Mouse (Mus musculus): Measurements from ENCODE around the gene Tmbim6. TPM values are rescaled to one million over a fixed set of nuclear protein-coding genes. Genes with fewer than 3 reads are reported as not detected.

Tmbim6 gene
- polyA plus RNA-seq, 1 experiment from 2014 or later, result 289 TPM

GRCm38 (mm10) chr15:99421152-99421551 is 28.5 kb downstream of the Tmbim6 start:
- Histone ChIP-seq H3K4me3 (replicated peaks) (no peak overlapping the region), H3K36me3 (peaks cover 31% of the 10 kb centered on the region), H3K27ac (replicated peaks) (peak overlapping the region; percentile 60), H3K4me1 (peaks cover 14% of the 10 kb centered on the region), H3K9me3 (replicated peaks) (no peaks in the 10 kb centered on the region), H3K9ac (replicated peaks) (no peak overlapping the region), H3K27me3 (replicated peaks) (no peaks in the 10 kb centered on the region), H3K4me2 (peak overlapping the region; percentile 46; the same call in 1 of the 2 replicates)
- WGBS, result 80% methylated on average over 9 of the region's 9 CpGs
- ATAC-seq (ENCODE audit: low FRiP score), result no peak

DNA sequence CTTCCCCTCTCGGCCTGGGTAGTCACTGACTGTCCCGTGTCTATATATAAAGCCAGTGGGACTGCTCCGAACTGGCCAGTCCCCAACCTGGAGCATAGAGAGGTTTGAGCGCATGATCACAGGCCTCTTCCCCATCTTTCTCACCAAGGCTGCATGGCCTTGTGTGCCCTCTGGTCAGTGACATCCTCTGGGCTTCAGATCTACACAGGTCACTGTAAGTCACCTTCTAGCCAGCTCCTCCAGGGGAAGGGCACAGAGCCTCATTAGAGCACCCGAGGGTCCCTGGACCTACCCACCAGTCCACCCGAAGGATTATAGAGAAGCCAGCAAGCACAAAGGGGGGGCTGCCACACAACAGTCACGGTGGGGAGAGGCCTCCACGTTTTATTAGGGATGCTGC is 29.0 kb downstream of the Tmbim6 start:
- 85% methylated on average over 8 of the region's 8 CpGs for WGBS
- no peaks in the 10 kb centered on the region for H3K9me3 ChIP-seq (replicated peaks)
- no peak overlapping the region for H3K4me3 ChIP-seq (replicated peaks)

DNA sequence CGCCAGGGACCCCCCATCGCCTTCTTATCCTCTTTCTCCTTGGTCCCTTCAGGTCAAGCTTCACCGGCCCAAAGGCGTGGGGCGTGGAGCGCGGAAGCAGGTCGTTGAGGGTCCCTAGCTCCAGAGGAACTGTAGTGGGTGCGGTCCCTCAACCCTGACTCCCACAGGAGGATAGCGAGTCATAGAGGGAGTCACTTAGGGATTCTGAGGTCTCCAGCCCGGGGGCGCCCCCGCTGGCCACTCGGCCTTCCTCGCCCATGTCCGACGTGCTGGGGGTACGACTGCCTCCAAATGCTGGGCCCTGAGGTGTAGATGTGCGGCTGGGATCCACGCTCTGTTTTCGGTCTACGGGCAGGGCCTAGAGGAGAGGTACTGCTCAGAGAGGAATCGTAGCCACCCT is 29.9 kb downstream of the Tmbim6 start:
- 92% methylated on average over 23 of the region's 23 CpGs for WGBS
- Histone ChIP-seq H3K4me3 (replicated peaks) (no peak overlapping the region), H3K9ac (replicated peaks) (no peak overlapping the region), H3K36me3 (peaks cover 45% of the 10 kb centered on the region), H3K27me3 (replicated peaks) (no peaks in the 10 kb centered on the region), H3K4me1 (peaks cover 10% of the 10 kb centered on the region), H3K4me2 (no peak overlapping the region), H3K9me3 (replicated peaks) (no peaks in the 10 kb centered on the region), H3K27ac (replicated peaks) (no peak overlapping the region)
- no peak for ATAC-seq (ENCODE audit: low FRiP score)

More for the DNA sequence above, 29.0 kb downstream of the Tmbim6 start:
- peak overlapping the region; percentile 60; the same call in 1 of the 2 replicates for H3K27ac ChIP-seq (replicated peaks)
- H3K36me3 ChIP-seq, result peaks cover 36% of the 10 kb centered on the region
- H3K4me2 ChIP-seq, result no peak overlapping the region
- peaks cover 10% of the 10 kb centered on the region for H3K4me1 ChIP-seq
- ATAC-seq (ENCODE audit: low FRiP score), result no peak
- H3K27me3 ChIP-seq (replicated peaks), result no peaks in the 10 kb centered on the region
- no peak overlapping the region for H3K9ac ChIP-seq (replicated peaks)

GRCm38 (mm10) chr15:99423131-99423530 is 30.4 kb downstream of the Tmbim6 start:
- peaks cover 51% of the 10 kb centered on the region for H3K36me3 ChIP-seq
- H3K27ac ChIP-seq (replicated peaks), result no peak overlapping the region
- 95% methylated on average over 10 of the region's 10 CpGs for WGBS

DNA sequence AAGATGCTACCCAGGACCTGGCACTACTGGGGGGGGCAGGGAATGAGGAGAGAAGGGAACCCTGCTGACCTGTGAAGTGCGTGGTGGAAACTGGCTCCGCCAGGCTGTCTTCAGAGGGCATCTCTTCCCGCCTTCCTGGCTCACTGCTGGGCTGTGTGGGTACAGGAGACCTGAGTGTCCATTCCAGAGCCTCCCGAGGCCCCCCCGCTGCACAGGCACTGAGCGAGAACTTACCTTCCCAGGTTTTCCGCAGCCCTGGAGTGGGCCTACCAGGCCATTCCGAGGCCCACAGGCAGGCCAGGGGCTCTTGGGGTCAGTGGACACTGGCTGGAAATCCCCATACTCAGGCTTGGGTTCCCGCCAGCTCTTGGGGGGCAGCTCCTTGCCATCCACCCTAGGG is 31.2 kb downstream of the Tmbim6 start:
- Histone ChIP-seq H3K27me3 (replicated peaks) (no peaks in the 10 kb centered on the region), H3K27ac (replicated peaks) (no peak overlapping the region), H3K9ac (replicated peaks) (no peak overlapping the region), H3K4me2 (no peak overlapping the region), H3K9me3 (replicated peaks) (no peaks in the 10 kb centered on the region), H3K36me3 (peaks cover 57% of the 10 kb centered on the region), H3K4me1 (peaks cover 10% of the 10 kb centered on the region), H3K4me3 (replicated peaks) (no peak overlapping the region)
- no peak for ATAC-seq (ENCODE audit: low FRiP score)
- 95% methylated on average over 9 of the region's 9 CpGs for WGBS

More at GRCm38 (mm10) chr15:99423131-99423530, 30.4 kb downstream of the Tmbim6 start:
- no peak for ATAC-seq (ENCODE audit: low FRiP score)
- Histone ChIP-seq H3K4me1 (peaks cover 10% of the 10 kb centered on the region), H3K27me3 (replicated peaks) (no peaks in the 10 kb centered on the region), H3K4me2 (no peak overlapping the region), H3K4me3 (replicated peaks) (no peak overlapping the region), H3K9ac (replicated peaks) (no peak overlapping the region), H3K9me3 (replicated peaks) (no peaks in the 10 kb centered on the region)

GRCm38 (mm10) chr15:99430394-99430793 is 37.7 kb downstream of the Tmbim6 start:
- H3K9me3 ChIP-seq (replicated peaks), result no peaks in the 10 kb centered on the region
- no peak for ATAC-seq (ENCODE audit: low FRiP score)
- peaks cover 11% of the 10 kb centered on the region for H3K4me1 ChIP-seq
- H3K4me2 ChIP-seq, result no peak overlapping the region
- WGBS, result 82% methylated on average over 8 of the region's 8 CpGs
- H3K9ac ChIP-seq (replicated peaks), result no peak overlapping the region
- H3K4me3 ChIP-seq (replicated peaks), result no peak overlapping the region
- H3K36me3 ChIP-seq, result peaks cover 74% of the 10 kb centered on the region
- no peaks in the 10 kb centered on the region for H3K27me3 ChIP-seq (replicated peaks)
- no peak overlapping the region for H3K27ac ChIP-seq (replicated peaks)

DNA sequence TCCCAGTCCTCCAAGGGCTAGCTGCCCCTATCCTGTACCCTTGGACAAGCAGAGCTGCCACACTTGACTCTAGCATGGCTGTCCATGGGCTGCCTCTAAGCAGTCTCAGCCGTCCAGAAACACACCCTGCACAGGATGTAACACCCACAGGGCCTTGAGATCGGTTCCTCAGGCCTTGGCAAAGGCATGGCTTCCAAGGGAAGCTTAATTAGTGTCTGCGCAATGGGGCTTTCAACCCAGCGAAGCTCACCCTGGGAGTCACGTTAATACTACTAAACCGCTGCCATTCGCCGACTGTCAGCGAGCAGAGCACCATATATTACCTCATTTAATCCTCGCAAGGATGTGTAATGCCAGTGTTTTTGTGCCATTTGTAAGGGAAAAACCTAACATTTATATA is 38.4 kb downstream of the Tmbim6 start:
- Histone ChIP-seq H3K4me2 (no peak overlapping the region), H3K9me3 (replicated peaks) (no peaks in the 10 kb centered on the region), H3K36me3 (peaks cover 67% of the 10 kb centered on the region), H3K27ac (replicated peaks) (no peak overlapping the region), H3K4me3 (replicated peaks) (no peak overlapping the region), H3K9ac (replicated peaks) (no peak overlapping the region), H3K4me1 (peaks cover 14% of the 10 kb centered on the region), H3K27me3 (replicated peaks) (no peaks in the 10 kb centered on the region)
- no peak for ATAC-seq (ENCODE audit: low FRiP score)
- 80% methylated on average over 10 of the region's 10 CpGs for WGBS

DNA sequence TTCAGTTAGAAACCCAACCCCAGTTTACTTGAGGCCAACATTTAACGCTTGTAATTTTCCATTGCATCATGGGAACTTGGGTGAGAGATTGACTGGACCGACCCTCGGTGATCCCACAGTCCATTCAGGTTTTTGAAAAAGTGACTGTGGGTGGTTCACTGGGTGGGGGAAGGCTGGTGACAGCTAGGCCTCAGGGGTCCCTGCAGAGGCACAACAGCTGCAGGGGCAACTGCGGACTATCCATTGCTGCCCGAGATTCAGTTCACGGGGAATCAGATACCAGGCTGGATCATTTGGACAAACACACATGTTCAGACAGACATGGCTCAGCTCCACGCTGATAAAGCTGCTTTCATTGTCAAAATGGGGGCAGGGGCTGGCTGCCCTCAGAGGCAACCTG is 38.8 kb downstream of the Tmbim6 start:
- H3K9me3 ChIP-seq (replicated peaks), result no peaks in the 10 kb centered on the region
- H3K4me1 ChIP-seq, result peaks cover 19% of the 10 kb centered on the region
- WGBS, result 83% methylated on average over 7 of the region's 7 CpGs
- ATAC-seq (ENCODE audit: low FRiP score), result no peak
- H3K27me3 ChIP-seq (replicated peaks), result no peaks in the 10 kb centered on the region
- H3K27ac ChIP-seq (replicated peaks), result no peak overlapping the region
- H3K4me3 ChIP-seq (replicated peaks), result no peak overlapping the region
- peaks cover 63% of the 10 kb centered on the region for H3K36me3 ChIP-seq
- no peak overlapping the region for H3K9ac ChIP-seq (replicated peaks)
- no peak overlapping the region for H3K4me2 ChIP-seq

DNA sequence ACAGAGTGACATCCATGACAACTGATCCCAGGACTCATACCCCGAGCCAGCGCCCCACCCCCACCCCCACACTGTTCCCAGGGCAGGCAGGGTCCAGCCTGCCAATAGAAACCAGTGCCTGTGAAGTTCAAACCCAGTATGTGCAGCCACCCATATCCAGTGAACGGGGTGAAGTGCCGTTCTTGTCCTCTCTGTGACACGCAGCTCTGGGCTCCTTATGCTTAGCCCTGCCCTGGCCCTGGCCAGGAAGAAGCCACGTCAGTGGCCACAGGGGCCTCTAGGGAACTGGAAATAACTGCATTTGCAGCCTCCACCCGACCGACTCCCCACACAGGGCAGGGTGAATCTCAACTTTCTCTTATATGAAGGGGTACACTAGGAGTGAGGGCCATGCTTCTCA is 39.3 kb downstream of the Tmbim6 start:
- H3K36me3 ChIP-seq, result peaks cover 58% of the 10 kb centered on the region
- H3K4me2 ChIP-seq, result no peak overlapping the region
- no peak overlapping the region for H3K9ac ChIP-seq (replicated peaks)
- H3K27me3 ChIP-seq (replicated peaks), result no peaks in the 10 kb centered on the region
- H3K27ac ChIP-seq (replicated peaks), result no peak overlapping the region
- ATAC-seq (ENCODE audit: low FRiP score), result no peak
- H3K9me3 ChIP-seq (replicated peaks), result no peaks in the 10 kb centered on the region
- 81% methylated on average over 8 of the region's 8 CpGs for WGBS
- H3K4me3 ChIP-seq (replicated peaks), result no peak overlapping the region
- H3K4me1 ChIP-seq, result peaks cover 21% of the 10 kb centered on the region

GRCm38 (mm10) chr15:99433081-99433718 is 40.5 kb downstream of the Tmbim6 start:
- no peak overlapping the region for H3K27ac ChIP-seq (replicated peaks)

GRCm38 (mm10) chr15:99433913-99434312 is 41.2 kb downstream of the Tmbim6 start:
- no peak overlapping the region for H3K4me3 ChIP-seq (replicated peaks)
- H3K27me3 ChIP-seq (replicated peaks), result no peaks in the 10 kb centered on the region
- H3K9ac ChIP-seq (replicated peaks), result no peak overlapping the region
- 88% methylated on average over 12 of the region's 12 CpGs for WGBS
- ATAC-seq (ENCODE audit: low FRiP score), result no peak
- no peaks in the 10 kb centered on the region for H3K9me3 ChIP-seq (replicated peaks)
- H3K27ac ChIP-seq (replicated peaks), result no peak overlapping the region
- peaks cover 30% of the 10 kb centered on the region for H3K4me1 ChIP-seq
- peaks cover 49% of the 10 kb centered on the region for H3K36me3 ChIP-seq
- H3K4me2 ChIP-seq, result no peak overlapping the region

More at GRCm38 (mm10) chr15:99433081-99433718, 40.5 kb downstream of the Tmbim6 start:
- Histone ChIP-seq H3K9ac (replicated peaks) (no peak overlapping the region), H3K9me3 (replicated peaks) (no peaks in the 10 kb centered on the region), H3K4me3 (replicated peaks) (no peak overlapping the region), H3K27me3 (replicated peaks) (no peaks in the 10 kb centered on the region), H3K36me3 (peaks cover 47% of the 10 kb centered on the region), H3K4me2 (no peak overlapping the region), H3K4me1 (peaks cover 25% of the 10 kb centered on the region)
- 87% methylated on average over 16 of the region's 16 CpGs for WGBS
- no peak for ATAC-seq (ENCODE audit: low FRiP score)

- no peak overlapping the region for H3K4me3 ChIP-seq (replicated peaks)
- peaks cover 10% of the 10 kb centered on the region; the same call in 1 of the 2 replicates for H3K36me3 ChIP-seq
- H3K4me1 ChIP-seq, result peaks cover 58% of the 10 kb centered on the region
- no peak overlapping the region for H3K4me2 ChIP-seq
- no peak overlapping the region; the same call in 1 of the 2 replicates for H3K27ac ChIP-seq (replicated peaks)
- no peaks in the 10 kb centered on the region for H3K27me3 ChIP-seq (replicated peaks)
- ATAC-seq (ENCODE audit: low FRiP score), result no peak
- no peaks in the 10 kb centered on the region for H3K9me3 ChIP-seq (replicated peaks)
- H3K9ac ChIP-seq (replicated peaks), result no peak overlapping the region
- 73% methylated on average over 8 of the region's 8 CpGs for WGBS
Measured at GRCm38 (mm10) chr15:99438966-99439698, 46.5 kb downstream of the Tmbim6 start.

Data from neural tube, embryonic 15.5 days (tissue).